Mouse (Mus musculus) heart, postnatal 36 days (tissue): ENCODE results near the gene Lrp5. TPM values are rescaled to one million over a fixed set of nuclear protein-coding genes. Genes with fewer than 3 reads are reported as not detected.

ENCODE experiments used
- total RNA-seq, 2 experiments: library from RNA; stranded (reverse); gene quantifications; 2 replicates each; pipeline ENCODE4 v1.2.3; 2021

The Lrp5 gene
- total RNA-seq, 2 experiments from 2014 or later = 51.3 to 60.3 TPM

Other genes starting within 250 kb of the Lrp5 start
- 10 to 100 TPM; 71.5 to 77.8 TPM for gene Ppp6r3, start 110.8 kb downstream of the Lrp5 start, total RNA-seq
- gene 1810055G02Rik, start 21.7 kb upstream of the Lrp5 start, total RNA-seq = 1 to 10 TPM; 7.3 to 7.5 TPM
- 10 to 100 TPM; 31.0 to 34.2 TPM for gene Kmt5b, start 80.9 kb upstream of the Lrp5 start, total RNA-seq
- 10 to 100 TPM; 10.5 to 11.5 TPM for gene Chka, start 165.2 kb upstream of the Lrp5 start, total RNA-seq
- 10 to 100 TPM in 1 of 2 experiments, 1 to 10 TPM in 1; 9.1 to 17.7 TPM for gene Tcirg1, start 220.6 kb upstream of the Lrp5 start, total RNA-seq
- gene Ndufs8, start 226.2 kb upstream of the Lrp5 start, total RNA-seq = 100 to 1,000 TPM; 508 to 532 TPM
- gene Aldh3b1, start 243.2 kb upstream of the Lrp5 start, total RNA-seq = 1 to 10 TPM; 1.5 to 1.6 TPM
- 10 to 100 TPM; 16.9 to 20.6 TPM for gene Unc93b1, start 248.6 kb upstream of the Lrp5 start, total RNA-seq